Mouse (Mus musculus) ES-Bruce4 (cell line): ENCODE data around the gene Defb45.

Experiments used
- CTCF ChIP-seq: IDR thresholded peaks from one replicate; pipeline ENCODE4 v1.8.1; 2011; ENCODE audit warnings: low read depth, low read length
- EP300 ChIP-seq: IDR thresholded peaks from 2 replicates; pipeline ENCODE4 v1.6.1; 2011; ENCODE audit warnings: low read depth, low read length; ENCODE audit not compliant: insufficient read depth
- POLR2A ChIP-seq: IDR thresholded peaks from one replicate; pipeline ENCODE4 v1.8.1; 2011; ENCODE audit warnings: low read length; ENCODE audit not compliant: insufficient read depth

DNA sequence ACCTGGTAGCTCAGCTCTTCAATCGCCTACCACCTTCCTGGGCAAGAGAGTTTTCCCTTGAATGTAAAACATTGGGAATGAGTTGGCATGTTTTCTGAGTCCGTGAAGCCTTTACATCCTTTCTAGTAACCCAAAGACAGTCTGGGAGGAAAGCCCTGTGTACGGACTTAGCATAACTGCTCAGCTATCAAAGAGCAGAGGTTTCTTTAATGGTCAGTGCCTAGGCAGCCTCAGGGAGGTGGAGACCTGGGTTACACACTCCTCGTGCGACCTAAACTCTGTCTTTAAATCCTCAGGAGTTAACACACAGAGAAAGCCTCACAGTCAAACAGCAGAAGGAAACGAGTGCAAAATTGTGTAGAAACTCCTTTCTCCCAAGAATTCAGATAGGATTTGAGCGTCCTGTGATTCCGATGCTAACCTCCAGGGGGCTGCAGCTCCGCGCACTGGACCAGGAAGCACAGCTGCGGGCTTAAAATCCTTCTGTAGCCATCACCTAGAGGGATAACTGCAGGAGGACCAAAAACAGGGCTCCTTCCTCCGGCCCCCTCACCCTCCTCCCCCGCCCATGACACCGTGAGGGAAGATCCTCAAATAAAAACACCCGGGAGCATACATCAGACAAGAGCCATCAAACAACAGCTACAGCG, 45.3 kb downstream of the Defb45 start:
- peak; percentile 63 for TF ChIP-seq CTCF
- no peak for TF ChIP-seq EP300
- TF ChIP-seq POLR2A: no peak
